Comparison of ENCODE assay signal across 1 mouse cellular context in the genomic region with DNA sequence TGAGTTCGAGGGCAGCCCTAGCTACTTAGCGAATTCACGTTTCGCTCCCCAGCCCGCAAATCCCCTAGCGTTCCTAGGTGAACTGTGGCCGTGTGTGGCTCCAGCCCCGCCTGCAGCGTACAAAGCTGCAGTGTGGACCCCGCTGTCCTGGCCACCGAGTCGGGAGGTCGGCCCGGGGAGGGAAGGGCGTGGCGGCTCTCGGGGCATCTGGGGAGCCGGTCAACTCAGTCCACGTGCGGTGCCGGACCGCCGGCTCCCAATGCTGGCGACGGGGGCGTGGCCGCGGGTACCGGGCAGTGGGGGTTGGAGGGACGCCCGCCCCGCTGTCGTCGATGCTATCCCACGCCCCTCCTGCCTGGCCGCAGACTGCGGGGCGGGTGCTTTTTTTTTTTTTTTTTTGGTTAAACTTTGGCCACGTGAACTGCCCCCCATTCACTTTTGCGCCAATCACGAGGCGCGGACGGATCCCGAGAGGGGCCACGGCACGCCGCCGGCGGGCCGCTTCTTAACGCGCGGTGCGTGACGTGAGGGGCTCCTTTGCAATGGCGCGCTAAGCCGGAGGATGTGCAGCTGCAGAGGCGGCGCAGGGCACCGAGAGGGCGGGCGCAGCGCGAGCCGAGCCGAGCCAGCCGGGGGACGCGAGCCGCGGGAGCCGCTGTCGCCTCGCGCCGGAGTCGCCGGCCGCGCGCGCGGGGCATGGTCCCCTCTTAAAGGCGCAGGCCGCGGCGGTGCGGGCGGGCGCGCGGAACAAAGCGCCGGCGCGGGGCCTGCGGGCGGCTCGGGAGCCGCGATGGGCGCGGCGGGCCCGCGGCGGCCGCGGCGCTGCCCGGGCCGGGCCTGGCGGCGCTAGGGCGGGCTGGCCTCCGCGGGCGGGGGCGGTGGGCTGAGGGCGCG.
TF ChIP-seq lines count a peak whose summit lies in the region.

Gene Chsy1 (plus strand): TSS at position 555 of the 894 bp plus-strand sequence.

TF ChIP-seq in MEL, 35 proteins besides CTCF, POLR2A, EP300 and RAD21 (continued from another document):
- no peak for TF ChIP-seq KAT2A (conservative IDR thresholded peaks at IDR 0.05; ENCODE audit: low read depth, low read length)
- peak in 1 of 2 experiments; percentile 57; a peak in 1 of 4 replicates for TF ChIP-seq USF2 (IDR thresholded peaks at IDR 0.05; ENCODE audit: borderline replicate concordance in 1 of 2, insufficient read depth in 1 of 2, low read depth in 1 of 2, low read length in 2 of 2)
- peak; percentile 55; the same call in 1 of the 2 replicates for TF ChIP-seq TBP (IDR thresholded peaks at IDR 0.05; ENCODE audit: low read depth, low read length)
- TF ChIP-seq CHD1 (IDR thresholded peaks at IDR 0.05; ENCODE audit: low read depth, low read length), result no peak
- peak; percentile 94 for TF ChIP-seq MXI1 (IDR thresholded peaks at IDR 0.05; ENCODE audit: low read depth, low read length)
- TF ChIP-seq MYC (IDR thresholded peaks at IDR 0.05; ENCODE audit: low read depth, low read length), result 0 out of 2 replicates have a peak, but pooled peaks have one; percentile 51
- TF ChIP-seq MAFK (IDR thresholded peaks at IDR 0.05; ENCODE audit: borderline replicate concordance, low read depth, low read length), result no peak
- TF ChIP-seq MAX (IDR thresholded peaks at IDR 0.05; ENCODE audit: low read length), result peak; percentile 76
- TF ChIP-seq ELF1 (IDR thresholded peaks at IDR 0.05; ENCODE audit: low read depth, low read length), result no peak
- peak; percentile 94 for TF ChIP-seq USF1 (IDR thresholded peaks at IDR 0.05; ENCODE audit: low read depth, low read length)
- TF ChIP-seq POLR2AphosphoS2 (IDR thresholded peaks at IDR 0.05; ENCODE audit: low read length), result no peak
- TF ChIP-seq BHLHE40 (IDR thresholded peaks at IDR 0.05; ENCODE audit: borderline replicate concordance, low read depth, low read length), result 0 out of 2 replicates have a peak, but pooled peaks have one; percentile 44
- no peak for TF ChIP-seq JUND (IDR thresholded peaks at IDR 0.05; ENCODE audit: low read depth, low read length)
- TF ChIP-seq CHD2 (IDR thresholded peaks at IDR 0.05; ENCODE audit: low read length), result no peak
- TF ChIP-seq ZNF384 (IDR thresholded peaks at IDR 0.05; ENCODE audit: low read depth, low read length), result peak; percentile 98
- TF ChIP-seq RCOR1 (IDR thresholded peaks at IDR 0.05; ENCODE audit: low read depth, low read length), result no peak
- no peak for TF ChIP-seq E2F4 (IDR thresholded peaks at IDR 0.05; ENCODE audit: borderline replicate concordance, low read depth, low read length)
- TF ChIP-seq GABPA (IDR thresholded peaks at IDR 0.05; ENCODE audit: low read depth, low read length), result no peak
- no peak for TF ChIP-seq ZC3H11A (IDR thresholded peaks at IDR 0.05; ENCODE audit: low read depth, low read length)
- 0 out of 2 replicates have a peak, but pooled peaks have one; percentile 41 for TF ChIP-seq UBTF (IDR thresholded peaks at IDR 0.05; ENCODE audit: borderline replicate concordance, insufficient read depth, low read depth, low read length)
- 0 out of 2 replicates have a peak, but pooled peaks have one; percentile 6 for TF ChIP-seq NRF1 (IDR thresholded peaks at IDR 0.05; ENCODE audit: insufficient read depth, low read depth, low read length, poor library complexity, severe bottlenecking)
- TF ChIP-seq ZKSCAN1 (IDR thresholded peaks at IDR 0.05; ENCODE audit: low read depth, low read length), result no peak
- TF ChIP-seq TAL1 (IDR thresholded peaks at IDR 0.05; ENCODE audit: low read length), result no peak
